Mouse (Mus musculus) heart, postnatal 0 days (tissue): ENCODE results near the gene Fbln5.

ENCODE experiments used
- CTCF ChIP-seq: IDR thresholded peaks from 2 replicates; pipeline ENCODE4 v1.5.1; 2016; ENCODE audit warnings: antibody characterized with exemption, control low read depth, low read depth
- EP300 ChIP-seq: IDR thresholded peaks from 2 replicates; pipeline ENCODE4 v1.6.1; 2016; ENCODE audit warnings: antibody characterized with exemption, low read depth

- no peak for TF ChIP-seq CTCF
- no peak for TF ChIP-seq EP300
Measured at GRCm38 (mm10) chr12:101816810-101817209, 2.0 kb downstream of the Fbln5 start.
